Mouse (Mus musculus): ENCODE measurements around the gene Cyfip2.

- TF ChIP-seq CTCF (IDR thresholded peaks at IDR 0.05; ENCODE audit: extremely low read depth, insufficient read depth, low read length) (no peak), POLR2A (IDR thresholded peaks at IDR 0.05; ENCODE audit: extremely low read depth, insufficient read depth, low read length) (no peak)
These were observed 13.8 kb upstream of the Cyfip2 start for GRCm38 (mm10) chr11:46326271-46327015.
